Mouse (Mus musculus) liver, adult (tissue): ENCODE data around the gene Cabcoco1.

Source experiments
- GATA4 ChIP-seq: IDR thresholded peaks from 2 replicates; pipeline ENCODE4 v1.6.1; 2014; ENCODE audit warnings: mild to moderate bottlenecking, low read length; ENCODE audit not compliant: insufficient replicate concordance

Cabcoco1 gene

GRCm38 (mm10) chr10:68541139-68541942 is at the start of gene Cabcoco1:
Gene Cabcoco1 (minus strand): TSS chr10:68541896.
- no peak for TF ChIP-seq GATA4

- TF ChIP-seq GATA4 = no peak
These were observed 48.0 kb upstream of the Cabcoco1 start for GRCm38 (mm10) chr10:68589530-68590252.

GRCm38 (mm10) chr10:68587416-68588040 is 45.8 kb upstream of the Cabcoco1 start:
- TF ChIP-seq GATA4 = no peak

- no peak for TF ChIP-seq GATA4
These were observed 35.6 kb upstream of the Cabcoco1 start for GRCm38 (mm10) chr10:68577321-68577720.

- TF ChIP-seq GATA4 = no peak
These were observed 26.5 kb upstream of the Cabcoco1 start for GRCm38 (mm10) chr10:68568172-68568571.

- no peak for TF ChIP-seq GATA4
These were observed 20.6 kb upstream of the Cabcoco1 start for GRCm38 (mm10) chr10:68562344-68562743.

- TF ChIP-seq GATA4 = no peak
These were observed 17.1 kb upstream of the Cabcoco1 start for GRCm38 (mm10) chr10:68558828-68559219.

GRCm38 (mm10) chr10:68558105-68558827 is 16.6 kb upstream of the Cabcoco1 start:
- no peak for TF ChIP-seq GATA4

GRCm38 (mm10) chr10:68553677-68554076 is 12.0 kb upstream of the Cabcoco1 start:
- TF ChIP-seq GATA4 = no peak

- TF ChIP-seq GATA4 = no peak
These were observed 10.9 kb upstream of the Cabcoco1 start for GRCm38 (mm10) chr10:68552556-68552955.

GRCm38 (mm10) chr10:68551316-68551715 is 9.6 kb upstream of the Cabcoco1 start:
- TF ChIP-seq GATA4 = no peak

GRCm38 (mm10) chr10:68550668-68551267 is 9.1 kb upstream of the Cabcoco1 start:
- no peak for TF ChIP-seq GATA4

- TF ChIP-seq GATA4 = no peak
These were observed 1.4 kb upstream of the Cabcoco1 start for GRCm38 (mm10) chr10:68543107-68543506.

- TF ChIP-seq GATA4 = no peak
These were observed 286 bp upstream of the Cabcoco1 start for GRCm38 (mm10) chr10:68541943-68542420.

- TF ChIP-seq GATA4 = no peak
These were observed 1.1 kb downstream of the Cabcoco1 start for GRCm38 (mm10) chr10:68540612-68541011.

- no peak for TF ChIP-seq GATA4
These were observed 4.3 kb downstream of the Cabcoco1 start for GRCm38 (mm10) chr10:68537261-68537950.
